Mouse (Mus musculus): ENCODE measurements at regions not wholly inside any gene's neighbourhood (a gene's known extent, or its start where the extent isn't known, plus 50 kb on each side); places are given as distances from the start of the nearest gene placed in this dataset.

DNA sequence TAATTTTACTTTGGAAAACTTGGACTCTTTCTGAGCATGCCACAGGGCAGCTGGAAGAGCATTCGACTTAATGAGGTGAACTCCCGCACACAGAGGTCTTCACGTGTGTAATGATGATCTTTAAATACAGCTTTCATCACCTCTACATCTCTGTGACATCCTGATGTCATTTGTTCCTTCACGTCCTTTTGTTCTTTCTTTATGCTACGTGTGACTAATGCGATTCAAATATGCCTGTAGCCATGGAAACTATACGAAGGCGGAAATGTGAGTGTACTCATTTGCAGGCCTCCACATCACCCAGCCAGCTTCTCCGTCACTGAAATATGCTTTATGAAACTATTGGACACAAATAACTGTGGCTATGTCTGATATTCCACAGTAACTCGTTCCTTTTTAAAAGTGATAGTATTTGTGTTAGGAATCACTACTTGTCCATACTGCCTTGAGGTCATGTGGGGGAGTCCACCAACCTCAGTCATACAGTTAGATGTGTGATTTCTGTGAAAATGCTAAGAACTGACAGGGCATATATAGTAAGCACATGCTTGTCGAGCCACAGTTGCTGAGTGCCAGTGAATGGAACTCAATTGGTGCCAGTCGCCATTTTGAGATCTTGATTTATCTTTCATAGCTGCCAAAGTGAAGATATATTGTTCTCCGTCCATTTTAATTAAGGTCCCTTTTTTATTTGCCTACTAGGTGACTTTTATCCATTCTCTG is 145.9 kb downstream of the Plk2 start:
- in situ Hi-C loops (cut with MboI; ENCODE audit: low sequenced_read_pairs), result no loop called here

DNA sequence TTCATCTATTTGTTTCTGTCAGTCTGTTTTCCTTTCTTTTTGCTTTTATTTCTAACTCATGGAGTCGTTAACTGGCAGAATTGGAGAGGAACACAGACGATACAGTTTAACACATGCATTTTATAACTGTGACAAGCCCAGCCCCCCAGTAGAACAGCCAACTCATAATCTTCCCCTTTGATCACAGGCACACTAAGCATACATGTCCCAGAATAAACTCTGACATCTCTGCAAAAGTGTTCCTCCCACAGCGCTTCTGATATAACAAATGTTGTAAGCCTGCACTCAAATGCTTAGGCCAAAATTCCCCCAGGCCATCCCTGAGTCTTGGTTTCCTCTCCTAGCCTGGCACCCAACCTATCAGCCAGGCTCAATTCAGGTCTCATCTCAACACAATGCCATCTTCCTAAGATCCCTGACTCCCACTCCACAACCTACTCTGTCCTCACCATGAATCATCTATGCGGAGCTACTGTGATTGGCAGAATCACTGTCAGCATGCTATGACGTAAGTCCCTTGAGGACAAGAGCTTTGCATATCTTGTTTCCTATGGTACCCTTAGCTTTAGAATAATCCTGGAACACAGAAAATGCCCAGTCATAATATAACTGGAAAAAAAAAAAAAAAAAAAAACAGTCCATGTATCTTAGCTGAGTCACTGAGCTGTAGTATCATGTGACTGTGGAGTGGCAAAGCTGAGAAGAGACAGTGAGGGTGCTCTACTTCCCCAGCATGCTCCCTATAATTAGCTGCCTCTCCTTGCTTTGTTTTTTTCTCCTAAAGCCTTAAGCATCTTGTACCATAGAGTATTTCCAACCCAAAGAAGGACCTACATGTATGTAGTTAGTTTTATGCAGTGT is 146.7 kb downstream of the Plk2 start:
- in situ Hi-C loops (cut with MboI; ENCODE audit: low sequenced_read_pairs), result no loop called here

DNA sequence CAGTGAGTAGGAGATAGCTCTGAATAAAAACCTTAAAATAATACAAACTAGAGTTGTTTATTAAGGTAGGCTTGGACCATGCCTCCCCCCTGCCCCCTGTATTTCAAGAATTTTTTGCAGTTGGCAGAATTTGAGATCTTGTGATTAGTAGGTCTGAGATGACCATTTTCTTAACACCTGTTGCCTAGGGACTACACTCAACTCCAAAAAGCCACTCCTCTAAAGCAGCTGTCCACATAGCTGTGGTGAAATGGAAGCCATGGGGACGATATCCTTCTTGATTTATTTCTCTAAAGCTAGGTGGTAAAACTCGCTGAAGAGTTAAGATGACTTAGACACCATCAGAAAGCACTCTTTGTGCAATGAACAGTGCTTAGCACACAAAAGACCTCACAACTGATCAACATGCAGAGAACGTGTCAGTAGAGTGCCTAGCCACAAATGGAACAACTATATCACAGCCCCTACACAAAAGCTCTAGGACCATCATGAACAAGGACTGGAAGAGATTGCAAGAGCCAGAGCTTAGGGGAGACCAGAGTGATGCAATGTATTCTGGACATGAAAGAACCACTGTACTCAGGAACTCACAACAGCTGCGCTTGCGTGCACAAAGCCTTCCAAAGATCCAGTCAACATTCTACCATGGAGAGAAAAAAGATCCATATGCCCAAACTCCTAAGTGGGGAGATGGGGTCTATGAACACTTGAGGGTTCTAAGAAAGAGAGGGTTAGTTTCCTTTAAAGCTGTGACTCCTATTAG is 147.6 kb downstream of the Plk2 start:
- in situ Hi-C loops (cut with MboI; ENCODE audit: low sequenced_read_pairs), result no loop called here

DNA sequence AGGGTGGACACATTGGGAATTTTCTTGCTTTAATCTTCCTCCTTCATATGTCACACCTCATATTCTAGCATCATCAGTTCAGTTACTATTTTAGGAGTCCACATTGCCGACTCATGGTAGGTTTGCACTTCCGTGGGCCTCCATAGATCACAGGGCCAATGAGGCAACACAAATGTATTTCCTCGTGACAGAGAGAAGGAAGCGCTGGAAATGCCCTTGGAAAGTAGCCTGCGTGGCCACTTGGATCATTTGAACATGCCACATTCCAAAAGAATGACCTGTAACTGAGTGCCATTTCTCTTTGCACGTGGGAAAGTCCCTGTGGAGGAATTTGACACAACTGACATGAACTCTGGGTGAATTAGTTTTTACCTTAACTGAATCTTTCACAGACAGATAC is 150.6 kb downstream of the Plk2 start:
- in situ Hi-C loops (cut with MboI; ENCODE audit: low sequenced_read_pairs), result no loop called here

DNA sequence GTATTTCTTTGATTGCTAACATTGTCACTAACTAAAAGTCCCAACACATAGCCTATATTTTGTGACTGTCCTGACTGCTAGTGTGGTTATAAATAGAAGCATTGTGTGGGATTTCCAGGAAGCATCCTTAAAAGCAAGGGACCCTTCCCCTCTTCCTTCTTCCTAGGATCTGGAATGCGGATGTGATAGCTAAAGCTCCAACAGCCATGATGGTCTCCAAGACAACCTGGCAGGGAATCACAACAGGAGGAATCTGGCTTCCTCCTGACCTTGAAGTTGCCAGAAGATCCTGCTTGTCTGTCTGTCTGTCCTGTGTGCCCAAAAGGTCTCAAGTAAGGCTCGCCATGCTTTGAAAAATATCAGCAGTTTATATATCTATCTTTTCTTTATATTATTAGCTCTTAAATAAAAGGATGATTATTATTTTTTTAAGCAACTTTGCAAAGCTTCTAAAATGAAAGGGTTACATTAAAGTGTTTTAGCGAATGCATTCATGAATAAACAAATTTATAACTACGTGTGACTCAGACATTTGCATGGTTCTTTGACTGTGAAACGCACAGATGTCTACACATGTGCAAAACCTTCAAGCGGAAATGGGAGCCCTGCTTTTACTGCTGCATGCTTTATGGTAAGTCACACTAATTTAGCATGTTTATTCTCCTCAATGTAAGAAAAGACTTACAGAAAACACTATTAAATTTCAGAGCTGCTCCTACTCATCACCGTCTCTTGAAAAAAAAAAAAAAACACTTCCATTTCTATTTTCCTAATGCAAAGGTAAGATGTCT is 160.9 kb downstream of the Plk2 start:
- in situ Hi-C loops (cut with MboI; ENCODE audit: low sequenced_read_pairs), result loop anchor here (25.0 kb wide), 1 partner anchor 407 kb away; no protein-coding TSS in a partner anchor

DNA sequence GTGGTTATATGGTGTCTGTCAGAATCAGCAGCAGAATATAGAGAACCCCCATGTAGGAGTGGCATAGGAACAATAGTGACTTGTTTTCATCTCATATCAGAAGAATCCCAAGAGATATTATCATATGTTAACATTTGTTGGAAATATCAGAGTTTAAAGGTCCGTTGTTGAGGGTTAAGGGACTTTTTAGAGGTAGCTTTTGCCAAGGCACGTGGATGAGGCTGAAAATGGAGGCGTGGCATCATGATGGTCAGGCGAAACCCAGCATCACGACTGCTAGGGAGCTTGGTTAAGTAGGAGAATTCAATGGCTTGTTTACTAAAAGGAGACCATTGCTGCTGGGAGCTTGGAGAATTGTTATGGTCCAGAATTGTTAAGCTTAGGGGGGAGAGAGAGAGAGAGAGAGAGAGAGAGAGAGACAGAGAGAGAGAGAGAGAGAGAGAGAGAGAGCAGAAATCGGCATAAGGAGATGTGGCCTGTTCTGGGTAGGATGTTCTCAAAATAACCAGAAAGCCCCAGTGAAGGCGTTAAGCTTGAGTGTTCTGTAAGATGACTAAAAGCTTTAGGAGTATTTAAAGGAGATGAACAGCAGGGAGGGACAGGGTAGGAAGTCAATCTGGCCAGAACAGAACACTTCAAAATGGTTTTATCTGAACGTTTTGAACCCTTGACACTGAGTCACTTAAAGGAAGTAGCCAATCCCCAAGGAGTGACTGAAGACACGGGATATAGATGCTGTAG is 161.7 kb downstream of the Plk2 start:
- in situ Hi-C loops (cut with MboI; ENCODE audit: low sequenced_read_pairs), result loop anchor here (25.0 kb wide), 1 partner anchor 406 kb away; no protein-coding TSS in a partner anchor

DNA sequence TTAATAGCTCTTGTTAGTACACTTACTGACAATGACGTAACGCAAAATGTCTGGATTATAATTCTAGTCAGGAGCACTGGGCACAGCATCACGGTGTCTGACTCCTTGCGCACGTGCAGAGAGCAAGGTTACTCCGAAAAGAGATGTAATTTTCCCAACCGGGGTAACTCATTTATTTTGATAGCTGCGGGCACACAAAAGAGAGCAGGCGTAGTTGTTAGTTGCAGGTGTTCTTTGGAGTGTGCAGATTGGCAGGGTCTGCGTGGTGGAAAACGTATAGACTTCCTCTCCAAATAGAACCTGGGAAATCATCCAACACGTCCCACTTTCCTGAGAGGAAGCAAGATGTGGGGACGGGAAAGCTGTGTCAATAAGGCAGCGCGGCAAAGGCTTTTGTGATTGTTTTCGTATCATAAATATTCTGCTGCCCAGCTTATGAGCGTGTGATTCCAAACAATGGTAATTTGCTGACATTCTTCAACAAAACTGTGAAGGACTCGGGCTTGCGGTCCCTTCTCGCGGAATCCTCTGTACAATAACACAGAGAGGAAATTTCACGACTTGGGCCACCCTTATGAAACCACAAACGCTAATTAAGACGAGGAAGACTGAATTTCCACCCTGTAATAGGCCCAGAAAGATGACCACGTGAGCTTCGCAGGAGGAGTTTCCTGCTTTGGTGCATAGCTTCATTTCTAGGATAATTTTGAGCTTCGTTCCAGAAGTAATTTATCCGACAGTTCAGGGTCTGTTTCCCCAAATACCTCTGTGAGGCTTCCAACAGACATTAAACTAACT is 163.3 kb downstream of the Plk2 start:
- in situ Hi-C loops (cut with MboI; ENCODE audit: low sequenced_read_pairs), result loop anchor here (25.0 kb wide), 1 partner anchor 404 kb away; no protein-coding TSS in a partner anchor

DNA sequence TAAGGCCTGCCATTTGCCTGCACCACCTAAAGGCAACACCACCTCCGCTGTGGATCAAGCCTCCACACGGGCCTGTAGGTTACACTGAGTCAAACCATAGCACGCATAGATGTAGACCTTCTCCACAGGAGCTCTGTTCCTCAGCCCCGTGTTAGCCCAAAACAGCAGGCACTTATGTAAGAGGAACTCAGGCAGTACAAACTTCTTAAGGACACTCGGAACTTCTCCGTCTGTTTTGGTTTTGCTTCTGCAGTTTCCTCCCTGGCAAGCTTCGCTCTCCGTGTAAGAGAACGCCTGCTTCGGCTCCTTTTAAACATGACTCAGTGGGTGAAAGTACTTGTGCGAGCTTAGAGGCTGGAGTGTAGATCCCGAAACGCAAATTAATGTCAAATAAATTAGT is 165.7 kb downstream of the Plk2 start:
- in situ Hi-C loops (cut with MboI; ENCODE audit: low sequenced_read_pairs), result loop anchor here (10.0 to 25.0 kb wide), 2 partner anchors 156 to 402 kb away; no protein-coding TSS in a partner anchor

DNA sequence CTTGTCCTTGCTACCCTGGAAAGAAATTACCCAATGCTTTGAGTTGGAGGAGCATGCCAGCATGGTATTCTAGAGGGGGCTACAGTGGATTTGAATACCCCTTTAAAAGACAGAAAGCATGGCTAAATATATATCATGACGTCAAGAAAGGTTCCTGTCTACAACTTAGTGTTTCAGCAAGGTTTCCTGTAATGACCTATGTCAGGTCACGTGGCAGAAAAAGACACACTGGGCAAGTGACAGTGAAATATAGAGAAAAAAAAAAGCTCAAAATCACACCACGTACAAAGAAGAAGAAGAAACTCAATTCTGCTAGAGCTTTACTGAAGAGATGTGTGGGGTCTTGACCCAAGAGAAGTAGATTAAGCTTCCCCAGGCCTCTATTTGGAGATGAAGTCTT is 167.7 kb downstream of the Plk2 start:
- in situ Hi-C loops (cut with MboI; ENCODE audit: low sequenced_read_pairs), result loop anchor here (10.0 to 25.0 kb wide), 2 partner anchors 158 to 400 kb away; no protein-coding TSS in a partner anchor

DNA sequence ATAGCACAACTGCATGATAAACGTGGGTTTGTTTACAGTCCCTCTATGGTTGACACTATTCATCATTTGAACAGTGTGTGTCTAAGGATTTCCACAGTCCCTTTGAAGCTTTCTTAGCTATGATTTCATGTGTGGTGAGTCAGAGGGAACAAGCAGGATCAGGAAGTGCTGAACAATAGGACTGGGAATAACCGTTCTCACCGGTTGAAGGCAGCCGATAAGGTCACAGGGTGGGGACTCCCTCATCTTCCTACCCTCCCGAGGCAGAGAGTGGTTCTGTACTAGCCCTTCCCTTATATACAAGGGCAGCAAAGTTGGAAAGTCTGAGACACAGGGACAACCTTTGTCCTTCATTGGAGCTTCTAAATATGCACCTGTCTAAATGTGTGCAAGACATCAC is 168.1 kb downstream of the Plk2 start:
- in situ Hi-C loops (cut with MboI; ENCODE audit: low sequenced_read_pairs), result loop anchor here (10.0 to 25.0 kb wide), 2 partner anchors 158 to 399 kb away; no protein-coding TSS in a partner anchor

DNA sequence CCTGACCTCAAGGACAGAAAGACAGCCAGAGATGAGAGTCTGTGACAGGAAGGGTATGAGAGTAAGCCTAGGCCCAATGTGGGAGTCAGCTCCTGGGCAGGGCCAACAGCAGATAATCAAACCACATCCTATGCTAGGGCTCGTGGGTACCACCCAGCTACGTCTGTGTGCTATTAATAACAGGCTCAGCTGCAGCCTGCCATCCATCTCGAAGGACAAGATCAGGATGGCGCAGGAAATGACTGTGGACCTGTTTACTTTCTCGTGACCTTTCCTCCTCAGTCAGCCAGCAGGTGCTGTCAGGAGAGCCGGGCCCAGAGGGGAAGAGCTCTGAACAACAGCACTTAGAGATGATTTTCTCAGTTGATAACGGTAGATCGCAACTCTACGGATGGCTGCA is 169.1 kb downstream of the Plk2 start:
- in situ Hi-C loops (cut with MboI; ENCODE audit: low sequenced_read_pairs), result loop anchor here (10.0 to 25.0 kb wide), 2 partner anchors 159 to 398 kb away; no protein-coding TSS in a partner anchor

DNA sequence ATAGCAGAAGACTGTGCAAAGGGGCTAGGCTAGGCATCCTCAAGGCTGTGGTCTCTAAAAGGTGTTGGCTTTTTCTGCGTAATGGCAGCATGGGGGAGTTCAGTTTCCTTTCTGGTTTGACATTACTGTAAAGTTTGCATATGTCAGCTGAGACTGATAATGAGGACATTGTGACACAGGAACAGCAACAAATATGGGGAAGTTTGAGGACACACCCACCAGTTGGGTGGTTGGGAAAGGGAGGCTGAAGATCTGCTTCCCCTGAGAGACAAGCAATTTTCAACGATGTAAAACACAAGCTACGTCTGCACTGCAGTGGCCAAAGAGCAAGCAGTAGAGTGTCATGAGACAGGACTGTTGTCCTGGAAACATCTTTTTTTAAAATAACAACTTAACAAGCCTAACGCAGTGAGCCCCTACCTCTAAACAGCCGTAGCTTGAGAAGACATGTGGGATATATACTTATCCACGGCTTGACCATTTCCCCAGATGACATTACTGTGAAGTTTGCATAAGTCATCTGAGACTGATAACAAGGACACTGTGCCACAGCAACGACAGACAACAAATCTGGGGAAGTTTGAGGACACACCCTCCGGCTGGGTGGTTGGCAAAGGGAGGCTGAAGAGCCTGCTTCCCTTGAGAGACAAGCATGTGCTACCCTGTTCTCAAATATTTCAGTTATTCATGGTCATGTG is 173.8 kb downstream of the Plk2 start:
- in situ Hi-C loops (cut with MboI; ENCODE audit: low sequenced_read_pairs), result loop anchor here (10.0 to 25.0 kb wide), 2 partner anchors 164 to 394 kb away; no protein-coding TSS in a partner anchor

DNA sequence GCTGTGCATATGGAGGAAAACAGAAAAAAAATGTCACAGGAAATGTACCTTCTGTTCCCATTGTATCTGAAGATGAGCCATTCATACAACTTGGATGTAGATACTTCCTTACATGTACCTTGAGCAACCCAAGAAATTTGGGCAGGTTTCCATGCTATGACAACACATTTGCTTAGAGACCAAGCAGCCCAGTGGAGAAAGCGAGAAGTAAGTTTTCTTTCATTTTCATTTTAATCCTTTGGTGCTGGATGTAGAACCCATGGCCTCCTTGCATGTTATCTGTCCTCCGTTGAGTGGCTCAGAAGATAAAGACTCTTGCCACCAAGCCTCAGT is 174.3 kb downstream of the Plk2 start:
- in situ Hi-C loops (cut with MboI; ENCODE audit: low sequenced_read_pairs), result loop anchor here (10.0 to 25.0 kb wide), 2 partner anchors 164 to 393 kb away; no protein-coding TSS in a partner anchor

DNA sequence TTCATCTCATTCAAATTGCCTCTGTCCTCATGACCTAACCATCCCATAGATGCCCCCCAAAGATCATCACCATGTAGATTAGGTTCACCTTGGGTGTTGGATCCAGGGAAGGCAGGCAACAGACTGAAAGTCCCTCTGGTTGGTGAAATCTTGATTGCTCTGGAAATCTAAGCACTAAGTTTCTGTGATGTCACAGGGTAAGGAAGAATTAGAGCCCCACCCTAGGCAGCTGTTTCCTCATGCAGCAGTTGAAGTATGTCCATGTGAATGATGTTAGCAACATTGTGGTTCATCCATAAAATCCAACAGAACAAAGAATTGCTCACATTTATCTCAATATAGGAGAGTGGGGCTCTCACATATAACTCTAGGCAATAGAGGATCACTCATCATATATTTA is 175.5 kb downstream of the Plk2 start:
- in situ Hi-C loops (cut with MboI; ENCODE audit: low sequenced_read_pairs), result loop anchor here (25.0 kb wide), 1 partner anchor 392 kb away; no protein-coding TSS in a partner anchor

DNA sequence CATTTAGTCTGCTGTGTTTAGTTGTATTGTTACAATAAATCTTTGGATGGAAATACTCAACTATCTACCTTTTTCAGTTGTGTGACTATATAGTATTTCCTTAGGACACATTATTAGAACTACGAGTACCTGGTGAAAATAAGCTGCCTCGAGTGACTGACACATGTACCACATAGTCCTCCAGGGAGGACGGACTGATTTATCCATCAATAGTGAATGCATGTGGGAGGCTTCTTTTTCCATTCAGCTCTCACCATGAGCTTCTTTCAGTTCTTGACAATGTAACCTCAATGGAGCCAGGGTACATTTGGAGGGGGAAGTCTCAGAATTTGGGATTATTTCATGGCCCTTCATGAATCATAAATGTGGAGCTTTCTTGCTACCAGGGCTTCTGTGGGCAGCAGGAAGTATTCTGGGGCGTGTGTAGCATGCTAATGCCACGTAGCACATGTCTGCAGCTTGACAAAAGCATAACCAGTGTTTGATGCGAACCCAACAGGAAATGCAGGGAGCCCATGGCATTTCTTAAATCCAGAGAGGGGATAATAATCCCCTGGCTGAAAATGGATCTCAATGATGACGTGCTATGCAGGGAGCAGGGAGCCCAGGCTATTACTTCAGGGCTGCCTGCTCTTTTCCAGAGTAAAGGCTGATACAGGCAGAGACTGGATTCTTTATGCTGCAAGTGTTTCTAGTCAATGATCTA is 178.7 kb downstream of the Plk2 start:
- in situ Hi-C loops (cut with MboI; ENCODE audit: low sequenced_read_pairs), result loop anchor here (25.0 kb wide), 1 partner anchor 389 kb away; no protein-coding TSS in a partner anchor

DNA sequence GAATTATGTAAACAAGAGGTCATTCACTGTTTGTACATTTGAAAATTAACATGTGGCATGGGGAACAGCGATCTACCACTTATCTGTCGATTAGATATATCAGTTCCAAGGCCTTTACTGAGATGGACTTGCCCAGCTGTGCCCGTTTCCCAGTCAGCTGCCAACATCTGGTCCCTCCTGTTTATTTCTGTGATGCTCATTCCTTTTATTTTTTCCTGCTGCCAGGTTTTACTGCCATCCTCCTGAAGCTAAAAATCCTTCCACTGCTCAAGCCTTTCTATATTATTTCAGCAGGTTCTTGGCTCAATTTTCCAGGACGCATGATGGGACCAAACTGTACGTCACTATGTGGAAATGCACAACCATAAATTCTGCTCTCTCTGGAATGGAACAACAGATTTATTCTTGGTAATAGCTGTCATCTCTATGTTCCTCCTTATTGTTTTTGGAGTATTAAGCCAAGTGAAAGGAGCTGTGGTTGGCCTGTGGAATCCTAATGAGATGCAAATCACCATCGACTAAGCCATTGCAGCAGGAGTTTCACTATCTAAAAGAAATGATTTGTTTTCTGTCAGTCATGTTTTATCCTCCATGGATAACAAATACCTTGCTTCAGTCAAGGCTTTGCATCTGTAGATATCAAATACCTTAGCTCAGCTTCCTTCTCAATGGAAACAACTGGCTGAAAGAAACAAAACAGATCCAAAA is 180.1 kb downstream of the Plk2 start:
- in situ Hi-C loops (cut with MboI; ENCODE audit: low sequenced_read_pairs), result loop anchor here (25.0 kb wide), 1 partner anchor 387 kb away; no protein-coding TSS in a partner anchor

DNA sequence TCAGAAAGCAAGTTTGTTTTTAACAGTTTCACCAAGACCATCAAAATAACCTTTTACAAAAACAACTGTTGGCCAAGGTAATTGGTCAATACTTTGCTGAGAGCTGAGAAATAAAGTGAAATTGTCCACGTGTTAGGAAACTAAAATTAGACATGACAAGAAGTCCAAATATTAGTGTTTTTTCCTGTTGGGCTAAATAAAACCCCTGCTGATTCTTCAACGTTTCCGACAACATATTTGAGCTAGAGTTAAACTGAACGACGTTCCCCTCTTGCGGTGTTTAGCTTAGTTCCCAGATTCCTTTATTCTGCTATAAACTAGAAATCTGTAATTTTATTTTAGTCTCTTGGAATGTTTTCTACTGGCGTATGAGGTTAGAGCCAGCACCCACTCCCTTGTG is 183.3 kb downstream of the Plk2 start:
- in situ Hi-C loops (cut with MboI; ENCODE audit: low sequenced_read_pairs), result no loop called here

Data from CH12F3 (cell line).